Mouse (Mus musculus): ENCODE measurements around the gene Trem2.
"Not testable (repeated sequence)": the region's sequence is repeated elsewhere in the genome, so short reads cannot be mapped to it uniquely, and the experiment has no call there.

The Trem2 gene

GRCm38 (mm10) chr17:48346231-48346630, at the start of gene Trem2:
Trem2 (plus strand) TSS chr17:48346401.
- no peak for DNase-seq (ENCODE audit: low spot score)

- no peak for DNase-seq (ENCODE audit: low spot score)
Measured at GRCm38 (mm10) chr17:48299203-48299602, 47.0 kb upstream of the Trem2 start, which contains the start of gene Treml2. Treml2 (plus strand) TSS chr17:48299498.

GRCm38 (mm10) chr17:48299756-48300155, 46.4 kb upstream of the Trem2 start:
- DNase-seq (ENCODE audit: low spot score) = no peak

GRCm38 (mm10) chr17:48300199-48300598, 46.0 kb upstream of the Trem2 start:
- no peak for DNase-seq (ENCODE audit: low spot score)

- DNase-seq (ENCODE audit: low spot score) = no peak
Measured at GRCm38 (mm10) chr17:48300861-48301260, 45.3 kb upstream of the Trem2 start.

GRCm38 (mm10) chr17:48301792-48302191, 44.4 kb upstream of the Trem2 start:
- no peak for DNase-seq (ENCODE audit: low spot score)

GRCm38 (mm10) chr17:48312124-48312523, 34.1 kb upstream of the Trem2 start:
- no peak for DNase-seq (ENCODE audit: low spot score)

- DNase-seq (ENCODE audit: low spot score) = not testable (repeated sequence)
Measured at GRCm38 (mm10) chr17:48315905-48316579, 30.2 kb upstream of the Trem2 start, which contains the start of gene B430306N03Rik. B430306N03Rik (plus strand) TSS chr17:48316141.

GRCm38 (mm10) chr17:48318686-48319085, 27.5 kb upstream of the Trem2 start:
- no peak for DNase-seq (ENCODE audit: low spot score)

GRCm38 (mm10) chr17:48321279-48321678, 24.9 kb upstream of the Trem2 start:
- DNase-seq (ENCODE audit: low spot score) = no peak

- no peak for DNase-seq (ENCODE audit: low spot score)
Measured at GRCm38 (mm10) chr17:48323236-48323635, 23.0 kb upstream of the Trem2 start.

- DNase-seq (ENCODE audit: low spot score) = no peak
Measured at GRCm38 (mm10) chr17:48324258-48324657, 21.9 kb upstream of the Trem2 start.

- DNase-seq (ENCODE audit: low spot score) = no peak
Measured at GRCm38 (mm10) chr17:48325093-48325492, 21.1 kb upstream of the Trem2 start.

- DNase-seq (ENCODE audit: low spot score) = no peak
Measured at GRCm38 (mm10) chr17:48325638-48326037, 20.6 kb upstream of the Trem2 start.

GRCm38 (mm10) chr17:48326656-48327055, 19.5 kb upstream of the Trem2 start:
- DNase-seq (ENCODE audit: low spot score) = peak; percentile 41

- no peak for DNase-seq (ENCODE audit: low spot score)
Measured at GRCm38 (mm10) chr17:48332524-48332923, 13.7 kb upstream of the Trem2 start.

- no peak for DNase-seq (ENCODE audit: low spot score)
Measured at GRCm38 (mm10) chr17:48334186-48334585, 12.0 kb upstream of the Trem2 start.

GRCm38 (mm10) chr17:48336857-48337256, 9.3 kb upstream of the Trem2 start:
- peak; percentile 70 for DNase-seq (ENCODE audit: low spot score)

GRCm38 (mm10) chr17:48340267-48340666, 5.9 kb upstream of the Trem2 start:
- DNase-seq (ENCODE audit: low spot score) = no peak

GRCm38 (mm10) chr17:48341947-48342346, 4.3 kb upstream of the Trem2 start:
- DNase-seq (ENCODE audit: low spot score) = no peak

- no peak for DNase-seq (ENCODE audit: low spot score)
Measured at GRCm38 (mm10) chr17:48343065-48343464, 3.1 kb upstream of the Trem2 start.

GRCm38 (mm10) chr17:48345824-48346223, 377 bp upstream of the Trem2 start:
- DNase-seq (ENCODE audit: low spot score) = no peak

- DNase-seq (ENCODE audit: low spot score) = no peak
Measured at GRCm38 (mm10) chr17:48346834-48347233, 633 bp downstream of the Trem2 start.

- no peak for DNase-seq (ENCODE audit: low spot score)
Measured at GRCm38 (mm10) chr17:48347287-48347686, 1.1 kb downstream of the Trem2 start.

Measured in layer of hippocampus, adult 9-10 months (tissue).